Mouse (Mus musculus) midbrain, embryonic 10.5 days (tissue): Measurements from ENCODE around the gene Lyl1. TPM values are rescaled to one million over a fixed set of nuclear protein-coding genes. Genes with fewer than 3 reads are reported as not detected.

ENCODE experiments used
- DNase-seq: peaks from one replicate; pipeline ENCODE4 v3.0.0-alpha.2; 2017; ENCODE audit warnings: low spot score
- H3K27ac ChIP-seq: fragments of 300-500 bp; sonication (generic); replicated peaks from 2 replicates; pipeline ENCODE4 v1.5.1; 2016; ENCODE audit warnings: mild to moderate bottlenecking
- H3K27me3 ChIP-seq: fragments of 300-500 bp; sonication (generic); 2 replicates; pipeline ENCODE4 v1.6.1; 2016; ENCODE audit warnings: low read depth, mild to moderate bottlenecking; ENCODE audit not compliant: poor library complexity, severe bottlenecking
- H3K36me3 ChIP-seq: fragments of 300-500 bp; sonication (generic); 2 replicates; pipeline ENCODE4 v1.6.1; 2016; ENCODE audit warnings: mild to moderate bottlenecking, moderate library complexity
- H3K4me1 ChIP-seq: fragments of 300-500 bp; sonication (generic); 2 replicates; pipeline ENCODE4 v1.6.1; 2016
- H3K4me3 ChIP-seq: fragments of 300-500 bp; sonication (generic); 2 replicates; pipeline ENCODE4 v1.5.1; 2016; ENCODE audit warnings: mild to moderate bottlenecking, moderate library complexity
- H3K9me3 ChIP-seq: fragments of 300-500 bp; sonication (generic); replicated peaks from 2 replicates; pipeline ENCODE4 v1.6.1; 2016; ENCODE audit warnings: mild to moderate bottlenecking
- WGBS: fragments of 180-500 bp; shearing (Covaris S2); methylation state at CpG from one replicate; pipeline ENCODE4 v1.1.7; 2016; 5-methylcytosine and 5-hydroxymethylcytosine counted together
- polyA plus RNA-seq: library from polyadenylated mRNA; unstranded; fragments of >200 nt; fragmentation: Nextera tagmentation; extraction: Ambion mirVana; gene quantifications from 2 replicates; pipeline ENCODE4 v1.2.1, GENCODE M21; 2016

Gene Lyl1
- polyA plus RNA-seq, 1 experiment from 2014 or later = 5.8 TPM

DNA sequence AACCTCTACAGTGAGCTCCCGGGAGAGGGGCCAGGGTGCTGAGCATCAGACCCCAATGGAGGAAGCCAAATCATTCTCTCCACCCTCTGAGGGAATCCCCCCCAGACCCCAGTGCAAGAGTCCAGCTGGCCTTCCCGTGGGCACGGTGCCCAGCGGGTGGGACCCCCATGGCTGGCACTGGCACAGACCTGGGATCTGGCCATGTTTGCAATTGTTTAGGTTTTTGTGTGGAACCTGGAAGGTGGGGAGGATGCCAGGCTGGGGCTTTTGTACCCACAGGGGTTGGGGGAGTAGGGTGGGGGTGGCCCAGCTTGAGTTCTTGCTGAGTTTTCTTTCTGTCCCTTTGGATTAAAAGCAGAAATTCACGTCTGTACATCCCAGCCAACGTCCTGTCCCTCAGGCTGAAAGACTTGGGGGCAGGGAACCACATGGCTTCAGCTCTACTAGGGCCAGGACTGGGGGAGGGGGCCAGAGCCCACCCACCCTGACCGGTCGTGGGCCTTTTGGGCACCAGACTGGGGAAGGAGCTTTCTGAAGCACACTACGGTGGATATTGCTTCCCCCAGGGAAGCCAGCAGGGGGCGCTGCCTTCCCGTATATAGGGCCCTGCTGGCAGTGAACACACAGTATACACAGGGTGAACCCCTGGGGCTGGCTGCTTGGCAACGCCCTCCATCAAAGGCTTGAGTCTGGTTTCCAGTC is 7.7 kb downstream of the Lyl1 start:
- peak overlapping the region; percentile 57; the same call in 1 of the 2 replicates for H3K27ac ChIP-seq
- 11% methylated on average over 12 of the region's 12 CpGs for WGBS
- peak; percentile 90 for DNase-seq
- peaks cover 85% of the 10 kb centered on the region for H3K4me1 ChIP-seq
- H3K36me3 ChIP-seq = no peaks in the 10 kb centered on the region
- no peaks in the 10 kb centered on the region for H3K9me3 ChIP-seq
- H3K4me3 ChIP-seq = peak overlapping the region; percentile 16
- peaks cover 100% of the 10 kb centered on the region for H3K27me3 ChIP-seq

DNA sequence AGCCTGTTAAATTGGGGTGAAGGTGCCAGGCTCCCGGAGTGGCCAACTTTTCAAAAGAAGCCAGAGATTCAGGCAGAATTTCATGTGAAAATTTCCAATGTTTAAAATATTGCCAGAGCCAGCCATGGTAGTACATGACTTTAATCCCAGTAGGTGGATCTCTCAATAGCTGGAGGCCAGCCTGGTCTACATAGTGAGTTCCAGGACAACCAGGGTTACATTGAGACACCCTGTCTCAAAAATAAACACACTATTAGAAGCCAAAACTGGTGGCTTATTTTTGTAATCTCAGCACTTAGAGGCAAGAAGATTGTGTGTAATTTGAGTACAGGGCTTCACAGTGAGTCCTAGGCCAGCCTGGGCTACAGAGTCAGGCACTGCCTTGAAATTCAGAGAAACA is 8.7 kb downstream of the Lyl1 start:
- H3K4me3 ChIP-seq = no peak overlapping the region
- H3K4me1 ChIP-seq = peaks cover 85% of the 10 kb centered on the region
- 93% methylated on average over 1 of the region's 1 CpGs for whole genome bisulfite sequencing
- no peak overlapping the region for H3K27ac ChIP-seq
- H3K36me3 ChIP-seq = no peaks in the 10 kb centered on the region
- H3K9me3 ChIP-seq = no peaks in the 10 kb centered on the region
- no peak for DNase-seq
- H3K27me3 ChIP-seq = peaks cover 100% of the 10 kb centered on the region

DNA sequence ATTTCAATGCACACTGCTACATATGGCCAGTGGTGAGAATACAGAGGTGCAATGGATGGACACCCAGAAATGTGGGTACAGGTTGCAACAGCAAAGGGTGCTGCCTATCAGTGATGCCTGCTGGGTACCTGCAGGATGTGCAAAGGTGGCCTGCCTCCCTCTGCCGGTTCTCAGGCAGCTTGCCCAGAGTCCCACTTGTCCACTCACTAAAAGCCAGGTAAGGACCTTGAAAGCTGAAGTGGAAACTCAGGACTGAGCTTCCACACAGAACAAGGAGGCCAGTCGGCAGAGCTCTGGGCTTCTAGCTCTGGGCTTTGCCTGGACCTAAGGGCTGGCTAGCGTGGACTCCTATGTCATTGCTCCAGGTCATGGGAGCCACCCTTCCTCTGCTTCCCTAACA is 10.1 kb downstream of the Lyl1 start:
- Histone ChIP-seq H3K27me3 (peaks cover 100% of the 10 kb centered on the region), H3K9me3 (no peaks in the 10 kb centered on the region), H3K4me1 (peaks cover 84% of the 10 kb centered on the region), H3K36me3 (no peaks in the 10 kb centered on the region), H3K4me3 (0 out of 2 replicates have a peak overlapping the region, but pooled peaks have one; percentile 37), H3K27ac (peak overlapping the region; percentile 85)
- 47% methylated on average over 3 of the region's 3 CpGs for WGBS
- no peak for DNase-seq

DNA sequence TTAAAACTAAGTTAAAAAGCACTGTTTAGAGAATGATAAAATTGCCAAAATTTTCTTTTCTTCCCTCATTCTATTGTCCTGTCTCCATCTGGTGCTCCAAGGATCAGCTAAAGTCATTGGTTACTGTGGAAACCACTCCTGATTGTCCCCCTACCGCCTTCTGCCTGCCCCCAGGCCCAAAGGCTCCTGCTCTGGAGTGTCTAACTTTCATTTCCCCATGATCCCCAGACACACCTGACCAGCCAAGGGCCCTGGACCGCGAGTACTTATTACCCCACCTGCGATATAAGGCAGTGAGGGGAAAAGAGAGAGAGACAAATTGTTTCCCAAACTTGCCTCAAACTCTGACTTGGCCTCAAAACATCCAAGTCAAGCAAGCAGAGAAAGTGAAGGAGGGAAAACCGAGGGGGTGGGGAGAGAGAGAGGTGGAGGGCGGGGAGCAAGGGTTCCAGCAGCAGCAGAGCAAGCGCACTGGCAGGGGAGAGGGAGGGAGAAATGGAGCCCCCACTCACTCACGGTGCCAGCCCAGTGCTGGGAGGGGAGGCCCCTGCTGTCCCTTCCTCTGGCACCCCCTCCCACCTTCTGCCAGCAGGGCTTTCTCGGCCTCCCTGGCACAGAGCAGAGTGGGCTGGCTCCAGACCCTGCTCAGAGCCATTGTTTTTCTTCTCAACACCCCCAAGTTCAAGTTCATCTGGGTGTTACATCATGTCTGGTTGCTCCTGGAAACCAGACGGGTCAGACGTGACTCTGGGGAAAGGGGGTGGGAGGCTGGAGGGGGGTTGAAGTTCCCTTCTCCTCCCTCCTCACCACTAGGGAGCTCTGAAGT is 10.9 kb downstream of the Lyl1 start:
- Histone ChIP-seq H3K36me3 (no peaks in the 10 kb centered on the region), H3K27ac (peak overlapping the region; percentile 85), H3K4me3 (peak overlapping the region; percentile 37), H3K9me3 (no peaks in the 10 kb centered on the region), H3K4me1 (peaks cover 76% of the 10 kb centered on the region), H3K27me3 (peaks cover 100% of the 10 kb centered on the region)
- peak; percentile 60 for DNase-seq
- WGBS = 22% methylated on average over 11 of the region's 11 CpGs

DNA sequence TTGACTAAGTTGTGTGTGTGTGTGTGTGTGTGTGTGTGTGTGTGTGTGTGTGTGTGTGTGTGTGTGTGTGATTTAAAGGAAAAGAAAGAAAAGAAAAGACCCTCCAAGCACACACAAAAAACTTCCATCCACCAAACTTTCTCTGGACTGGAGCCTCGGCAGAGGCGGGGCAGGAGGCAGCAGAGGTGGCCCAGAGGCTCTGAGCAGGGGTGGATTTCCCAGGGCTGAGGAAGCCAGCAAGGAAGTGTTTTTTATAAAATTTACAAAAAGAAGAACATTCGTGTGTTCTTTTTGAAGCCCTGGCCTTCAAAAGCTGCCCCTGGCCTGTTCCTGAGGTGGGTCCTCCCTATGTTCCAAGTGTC is 11.5 kb downstream of the Lyl1 start:
- peak overlapping the region; percentile 80 for H3K27ac ChIP-seq
- H3K4me3 ChIP-seq = no peak overlapping the region
- no peak for DNase-seq
- H3K36me3 ChIP-seq = no peaks in the 10 kb centered on the region
- H3K4me1 ChIP-seq = peaks cover 70% of the 10 kb centered on the region
- 39% methylated on average over 3 of the region's 3 CpGs for WGBS
- no peaks in the 10 kb centered on the region for H3K9me3 ChIP-seq
- H3K27me3 ChIP-seq = peaks cover 100% of the 10 kb centered on the region

DNA sequence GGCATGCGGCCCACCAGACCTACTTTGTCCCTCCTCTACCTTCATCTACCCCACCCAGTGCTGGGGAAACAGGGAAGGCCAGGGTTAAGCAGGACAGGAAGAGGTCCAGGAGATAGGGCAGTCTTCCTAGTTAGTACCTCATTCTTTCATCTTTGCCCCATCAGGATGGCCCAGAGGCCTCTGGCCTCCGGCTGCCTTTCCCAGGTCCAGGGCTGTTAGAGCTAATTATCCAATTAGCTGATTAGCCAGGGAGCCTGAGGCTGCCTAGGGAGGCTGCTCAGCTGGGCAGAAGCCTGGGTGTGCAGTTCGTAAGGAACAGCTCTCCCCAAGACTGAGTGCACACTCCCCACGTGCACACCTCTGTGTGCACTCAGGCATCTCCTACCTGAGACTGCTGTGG is 12.1 kb downstream of the Lyl1 start:
- DNase-seq = no peak
- Histone ChIP-seq H3K4me1 (peaks cover 64% of the 10 kb centered on the region), H3K36me3 (no peaks in the 10 kb centered on the region), H3K4me3 (no peak overlapping the region), H3K9me3 (no peaks in the 10 kb centered on the region), H3K27ac (peak overlapping the region; percentile 80), H3K27me3 (peaks cover 100% of the 10 kb centered on the region)
- WGBS = 53% methylated on average over 4 of the region's 4 CpGs

DNA sequence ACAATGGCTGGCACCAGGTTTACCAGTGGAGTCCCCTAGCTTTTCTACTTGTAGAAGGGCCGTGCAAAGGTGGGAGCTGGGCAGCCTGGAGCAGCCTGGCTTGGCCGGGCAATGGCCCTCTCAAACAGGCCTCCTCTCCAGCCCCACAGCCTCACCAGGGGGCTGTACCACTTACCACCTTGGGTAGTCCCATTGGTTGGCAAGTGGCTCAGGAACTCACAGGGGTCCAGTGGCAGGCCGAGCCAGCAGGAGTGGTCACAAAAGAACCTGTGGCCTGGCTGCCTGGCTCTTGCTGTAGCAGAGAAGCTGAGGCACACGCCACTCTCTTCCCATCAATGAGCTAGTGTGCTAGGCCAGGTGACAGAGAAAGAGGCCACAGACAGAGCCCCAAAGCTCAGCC is 12.9 kb downstream of the Lyl1 start:
- Histone ChIP-seq H3K4me1 (peaks cover 56% of the 10 kb centered on the region), H3K36me3 (no peaks in the 10 kb centered on the region), H3K27ac (peak overlapping the region; percentile 80; the same call in 1 of the 2 replicates), H3K9me3 (no peaks in the 10 kb centered on the region), H3K27me3 (peaks cover 100% of the 10 kb centered on the region), H3K4me3 (no peak overlapping the region)
- DNase-seq = no peak
- 66% methylated on average over 4 of the region's 4 CpGs for WGBS

DNA sequence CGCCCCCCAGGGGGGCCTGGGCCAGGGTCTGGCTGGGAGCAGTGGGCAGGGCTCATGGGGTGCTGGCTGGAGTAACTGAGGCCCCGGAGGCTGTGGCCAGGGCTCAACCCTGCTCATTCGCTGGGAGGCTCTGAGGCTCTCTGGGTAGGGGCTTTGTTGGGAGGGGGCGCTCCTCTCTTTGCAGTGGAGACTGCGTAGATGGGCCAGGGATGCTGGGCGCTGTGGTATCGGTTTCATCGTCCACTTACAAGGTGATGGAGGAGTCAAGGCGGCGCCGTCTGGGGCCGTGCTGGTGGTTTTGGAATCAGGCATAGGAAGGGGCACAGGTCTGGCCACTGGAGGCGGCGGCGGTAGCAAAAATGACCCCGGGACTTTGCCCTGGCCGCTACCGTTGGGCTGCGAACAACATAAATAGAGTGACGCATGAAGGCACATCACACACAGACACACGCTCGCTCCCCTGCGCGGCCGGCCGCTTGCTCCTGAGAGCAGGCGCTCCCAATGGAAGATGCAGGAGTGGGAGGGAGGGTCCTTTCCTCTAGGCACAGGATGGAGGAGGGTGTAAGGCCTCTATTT is 14.7 kb downstream of the Lyl1 start:
- Histone ChIP-seq H3K27ac (no peak overlapping the region; the same call in 1 of the 2 replicates), H3K9me3 (no peaks in the 10 kb centered on the region), H3K4me3 (peak overlapping the region; percentile 32), H3K36me3 (no peaks in the 10 kb centered on the region), H3K27me3 (peaks cover 100% of the 10 kb centered on the region), H3K4me1 (peaks cover 47% of the 10 kb centered on the region)
- no peak for DNase-seq
- WGBS = 2% methylated on average over 27 of the region's 27 CpGs

DNA sequence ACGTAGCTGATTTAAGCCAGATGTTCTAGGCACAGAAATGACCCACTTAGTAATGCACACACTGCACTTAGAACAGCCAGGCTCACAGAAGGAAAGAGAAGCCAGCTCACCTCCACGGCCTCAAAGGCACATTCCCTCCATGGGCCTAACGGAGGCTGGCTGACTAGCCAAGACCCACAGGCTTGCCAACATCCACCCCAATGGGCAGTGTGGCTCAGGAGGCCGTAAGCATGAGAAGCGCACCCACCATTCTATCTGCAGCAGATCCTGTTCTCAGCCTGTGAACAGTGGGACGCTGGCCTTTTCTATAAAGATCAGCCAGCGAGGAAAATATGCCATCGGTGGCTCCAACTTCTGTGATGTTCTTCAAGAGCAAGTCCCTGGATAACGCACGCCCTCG is 15.5 kb downstream of the Lyl1 start:
- Histone ChIP-seq H3K9me3 (no peaks in the 10 kb centered on the region), H3K4me1 (peaks cover 39% of the 10 kb centered on the region), H3K4me3 (no peak overlapping the region), H3K27ac (no peak overlapping the region), H3K27me3 (peaks cover 100% of the 10 kb centered on the region), H3K36me3 (no peaks in the 10 kb centered on the region)
- DNase-seq = no peak
- WGBS = 87% methylated on average over 11 of the region's 11 CpGs

DNA sequence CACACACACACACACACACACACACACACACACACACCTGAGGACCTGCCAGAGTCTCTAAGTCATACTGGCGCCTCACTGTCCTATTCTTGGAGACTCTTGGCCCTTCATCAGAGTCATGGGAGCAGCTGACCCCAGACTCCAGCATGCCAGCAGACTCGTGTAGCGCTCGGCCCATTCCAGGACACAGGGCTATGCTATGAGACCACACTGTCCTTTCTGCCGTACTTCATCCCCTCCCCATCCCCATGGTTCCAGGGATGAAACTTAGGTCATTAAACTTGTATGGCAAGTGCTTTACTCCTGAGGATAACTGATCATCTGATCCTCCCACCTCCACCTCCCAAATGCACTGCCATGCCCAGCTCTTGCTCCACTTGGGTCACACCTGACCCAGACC is 17.2 kb downstream of the Lyl1 start:
- Histone ChIP-seq H3K36me3 (no peaks in the 10 kb centered on the region), H3K27ac (no peak overlapping the region), H3K27me3 (peaks cover 100% of the 10 kb centered on the region), H3K4me3 (no peak overlapping the region), H3K9me3 (no peaks in the 10 kb centered on the region), H3K4me1 (peaks cover 34% of the 10 kb centered on the region)
- 84% methylated on average over 5 of the region's 5 CpGs for WGBS
- DNase-seq = no peak

DNA sequence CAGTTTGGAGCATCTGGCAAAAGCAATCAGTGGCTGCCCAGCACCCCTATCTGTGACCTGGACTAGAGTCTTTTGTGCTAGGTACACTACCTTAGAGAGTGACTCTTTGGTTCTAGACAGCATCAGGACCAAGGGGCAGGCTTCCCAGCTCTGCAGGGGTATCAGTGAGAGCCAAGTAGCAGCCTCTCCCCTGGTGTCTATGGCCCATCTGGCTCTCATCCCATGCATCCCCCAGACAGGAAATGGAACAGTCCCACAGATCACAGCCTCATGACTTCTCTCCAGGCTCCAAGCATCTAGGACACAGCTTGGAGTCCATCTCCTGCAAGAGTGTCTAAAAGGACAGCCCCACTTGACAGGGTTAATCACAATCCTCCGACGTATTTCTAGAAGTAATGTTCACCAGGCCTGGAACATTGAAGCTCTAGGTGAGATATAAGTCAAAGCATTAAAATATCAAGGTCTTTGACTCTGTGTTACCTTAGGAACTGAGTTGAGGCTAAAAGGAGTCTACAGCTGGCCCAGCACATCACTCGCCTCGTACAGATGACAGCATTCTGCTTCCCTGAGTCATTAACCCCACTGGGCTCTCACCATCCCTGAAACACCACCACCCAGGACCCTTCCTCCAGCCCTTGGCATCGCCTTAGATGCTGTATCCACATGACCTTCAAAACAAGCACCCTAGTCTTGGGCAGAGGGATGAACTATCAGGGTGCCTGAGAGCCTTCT is 17.9 kb downstream of the Lyl1 start:
- no peak overlapping the region for H3K4me3 ChIP-seq
- peaks cover 34% of the 10 kb centered on the region for H3K4me1 ChIP-seq
- WGBS = 85% methylated on average over 5 of the region's 5 CpGs
- H3K27me3 ChIP-seq = peaks cover 100% of the 10 kb centered on the region
- H3K36me3 ChIP-seq = no peaks in the 10 kb centered on the region
- H3K27ac ChIP-seq = no peak overlapping the region
- no peak for DNase-seq
- H3K9me3 ChIP-seq = no peaks in the 10 kb centered on the region

DNA sequence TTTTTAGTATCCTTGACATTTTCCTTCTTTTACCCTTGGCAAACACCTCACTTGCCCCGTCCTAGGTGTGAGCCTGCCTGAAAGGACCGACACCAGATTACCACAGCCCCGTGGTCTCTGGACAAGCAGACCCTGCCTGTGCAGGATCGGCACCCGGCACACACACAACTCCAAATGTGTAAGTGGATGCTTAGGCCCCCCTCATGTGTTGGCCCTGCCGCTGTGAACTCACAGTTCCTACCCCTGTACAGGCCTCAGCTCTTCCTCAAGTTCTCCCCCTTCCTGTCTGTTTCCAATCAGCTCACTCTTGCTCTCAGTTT is 21.2 kb downstream of the Lyl1 start:
- Histone ChIP-seq H3K27me3 (peaks cover 100% of the 10 kb centered on the region), H3K36me3 (no peaks in the 10 kb centered on the region), H3K9me3 (no peaks in the 10 kb centered on the region), H3K4me1 (peaks cover 41% of the 10 kb centered on the region), H3K27ac (peak overlapping the region; percentile 77), H3K4me3 (peak overlapping the region; percentile 19; the same call in 1 of the 2 replicates)
- WGBS = 67% methylated on average over 6 of the region's 6 CpGs
- no peak for DNase-seq
